Mouse (Mus musculus) forebrain, embryonic 15.5 days (tissue): ENCODE measurements around the gene St8sia1. TPM values are rescaled to one million over a fixed set of nuclear protein-coding genes. Genes with fewer than 3 reads are reported as not detected.

Source experiments
- ATAC-seq: fragments of 200-750 bp; cut with Nextera tagmentation; replicated peaks from 2 replicates; pipeline ENCODE4 v1.8.0; 2017; ENCODE audit warnings: mild to moderate bottlenecking, moderate TSS enrichment, moderate library complexity
- H3K27ac ChIP-seq: fragments of 300-500 bp; sonication (generic); replicated peaks from 2 replicates; pipeline ENCODE4 v1.5.1; 2015; ENCODE audit warnings: mild to moderate bottlenecking, inconsistent platforms
- H3K27me3 ChIP-seq: fragments of 300-500 bp; sonication (generic); 2 replicates; pipeline ENCODE4 v1.6.1; 2015; ENCODE audit warnings: inconsistent platforms
- H3K36me3 ChIP-seq: fragments of 300-500 bp; sonication (generic); 2 replicates; pipeline ENCODE4 v1.6.1; 2015; ENCODE audit warnings: mild to moderate bottlenecking, inconsistent platforms
- H3K4me1 ChIP-seq: fragments of 300-500 bp; sonication (generic); 2 replicates; pipeline ENCODE4 v1.6.1; 2015; ENCODE audit warnings: inconsistent platforms
- H3K4me2 ChIP-seq: fragments of 300-500 bp; sonication (generic); replicated peaks from 2 replicates; pipeline ENCODE4 v1.6.1; 2015; ENCODE audit warnings: mild to moderate bottlenecking, inconsistent platforms
- H3K4me3 ChIP-seq: fragments of 300-500 bp; sonication (generic); 2 replicates; pipeline ENCODE4 v1.5.1; 2015; ENCODE audit warnings: mild to moderate bottlenecking, inconsistent platforms
- H3K9ac ChIP-seq: fragments of 300-500 bp; sonication (generic); replicated peaks from 2 replicates; pipeline ENCODE4 v1.6.1; 2015; ENCODE audit warnings: mild to moderate bottlenecking, inconsistent platforms
- H3K9me3 ChIP-seq: fragments of 300-500 bp; sonication (generic); 2 replicates; pipeline ENCODE4 v1.6.1; 2016; ENCODE audit warnings: inconsistent platforms
- WGBS: fragments of 180-500 bp; shearing (Covaris S2); methylation state at CpG from one replicate; pipeline ENCODE4 v1.1.7; 2015; ENCODE audit warnings: mixed read lengths; 5-methylcytosine and 5-hydroxymethylcytosine counted together
- polyA plus RNA-seq: library from polyadenylated mRNA; unstranded; fragments of >200 nt; fragmentation: Nextera tagmentation; extraction: Ambion mirVana; gene quantifications from 2 replicates; pipeline ENCODE4 v1.2.1, GENCODE M21; 2015

Gene St8sia1
- polyA plus RNA-seq, 1 experiment from 2014 or later, result 6.9 TPM

- Histone ChIP-seq H3K9me3 (no peaks in the 10 kb centered on the region), H3K27me3 (no peaks in the 10 kb centered on the region), H3K27ac (no peak overlapping the region), H3K4me1 (peaks cover 20% of the 10 kb centered on the region), H3K4me3 (no peak overlapping the region), H3K9ac (no peak overlapping the region), H3K36me3 (0 out of 2 replicates have a peak, but pooled peaks cover 5% of the 10 kb centered on the region), H3K4me2 (no peak overlapping the region)
- whole genome bisulfite sequencing, result 91% methylated on average over 6 of the region's 6 CpGs
- ATAC-seq, result no peak
These were observed 99.1 kb downstream of the St8sia1 start for GRCm38 (mm10) chr6:142865199-142865598.

GRCm38 (mm10) chr6:142863881-142864280, 100.4 kb downstream of the St8sia1 start:
- H3K9ac ChIP-seq, result no peak overlapping the region
- no peak overlapping the region for H3K4me2 ChIP-seq
- no peaks in the 10 kb centered on the region for H3K27me3 ChIP-seq
- H3K9me3 ChIP-seq, result no peaks in the 10 kb centered on the region
- no peak overlapping the region for H3K27ac ChIP-seq
- H3K4me1 ChIP-seq, result peaks cover 20% of the 10 kb centered on the region
- no peak overlapping the region for H3K4me3 ChIP-seq
- no peak for ATAC-seq
- 96% methylated on average over 4 of the region's 4 CpGs for WGBS
- 0 out of 2 replicates have a peak, but pooled peaks cover 5% of the 10 kb centered on the region for H3K36me3 ChIP-seq

GRCm38 (mm10) chr6:142862265-142862664, 102.0 kb downstream of the St8sia1 start:
- WGBS, result 95% methylated on average over 3 of the region's 3 CpGs
- no peaks in the 10 kb centered on the region for H3K9me3 ChIP-seq
- no peak overlapping the region for H3K4me3 ChIP-seq
- no peak overlapping the region for H3K9ac ChIP-seq
- no peak for ATAC-seq
- H3K4me2 ChIP-seq, result no peak overlapping the region
- H3K36me3 ChIP-seq, result 0 out of 2 replicates have a peak, but pooled peaks cover 5% of the 10 kb centered on the region
- H3K27ac ChIP-seq, result no peak overlapping the region
- H3K27me3 ChIP-seq, result no peaks in the 10 kb centered on the region
- H3K4me1 ChIP-seq, result peaks cover 11% of the 10 kb centered on the region

GRCm38 (mm10) chr6:142860396-142860795, 103.9 kb downstream of the St8sia1 start:
- no peak overlapping the region for H3K9ac ChIP-seq
- no peak overlapping the region for H3K4me3 ChIP-seq
- ATAC-seq, result no peak
- no peak overlapping the region for H3K27ac ChIP-seq
- H3K4me1 ChIP-seq, result 0 out of 2 replicates have a peak, but pooled peaks cover 4% of the 10 kb centered on the region
- H3K4me2 ChIP-seq, result no peak overlapping the region
- 0 out of 2 replicates have a peak, but pooled peaks cover 5% of the 10 kb centered on the region for H3K36me3 ChIP-seq
- H3K9me3 ChIP-seq, result no peaks in the 10 kb centered on the region
- H3K27me3 ChIP-seq, result no peaks in the 10 kb centered on the region
- WGBS, result 93% methylated on average over 1 of the region's 1 CpGs

GRCm38 (mm10) chr6:142859946-142860345, 104.3 kb downstream of the St8sia1 start:
- Histone ChIP-seq H3K4me1 (0 out of 2 replicates have a peak, but pooled peaks cover 4% of the 10 kb centered on the region), H3K4me2 (no peak overlapping the region), H3K9ac (no peak overlapping the region), H3K36me3 (0 out of 2 replicates have a peak, but pooled peaks cover 5% of the 10 kb centered on the region), H3K9me3 (no peaks in the 10 kb centered on the region), H3K4me3 (no peak overlapping the region), H3K27ac (no peak overlapping the region), H3K27me3 (no peaks in the 10 kb centered on the region)
- no peak for ATAC-seq
- 89% methylated on average over 4 of the region's 4 CpGs for WGBS

GRCm38 (mm10) chr6:142858937-142859336, 105.3 kb downstream of the St8sia1 start:
- no peaks in the 10 kb centered on the region for H3K27me3 ChIP-seq
- H3K9me3 ChIP-seq, result no peaks in the 10 kb centered on the region
- H3K9ac ChIP-seq, result no peak overlapping the region
- H3K36me3 ChIP-seq, result 0 out of 2 replicates have a peak, but pooled peaks cover 5% of the 10 kb centered on the region
- no peak for ATAC-seq
- no peak overlapping the region for H3K4me2 ChIP-seq
- WGBS, result 94% methylated on average over 2 of the region's 2 CpGs
- 0 out of 2 replicates have a peak, but pooled peaks cover 4% of the 10 kb centered on the region for H3K4me1 ChIP-seq
- H3K4me3 ChIP-seq, result no peak overlapping the region
- H3K27ac ChIP-seq, result no peak overlapping the region

- Histone ChIP-seq H3K9ac (no peak overlapping the region), H3K4me1 (0 out of 2 replicates have a peak, but pooled peaks cover 4% of the 10 kb centered on the region), H3K27ac (no peak overlapping the region), H3K36me3 (no peaks in the 10 kb centered on the region), H3K4me2 (no peak overlapping the region), H3K27me3 (no peaks in the 10 kb centered on the region), H3K9me3 (no peaks in the 10 kb centered on the region), H3K4me3 (no peak overlapping the region)
- ATAC-seq, result 0 out of 2 replicates have a peak, but pooled peaks have one; percentile 26
- 63% methylated on average over 3 of the region's 3 CpGs for WGBS
These were observed 107.9 kb downstream of the St8sia1 start for GRCm38 (mm10) chr6:142856258-142856874.

GRCm38 (mm10) chr6:142855761-142856160, 108.5 kb downstream of the St8sia1 start:
- ATAC-seq, result no peak
- Histone ChIP-seq H3K4me2 (no peak overlapping the region), H3K9ac (no peak overlapping the region), H3K9me3 (no peaks in the 10 kb centered on the region), H3K27me3 (no peaks in the 10 kb centered on the region), H3K4me1 (0 out of 2 replicates have a peak, but pooled peaks cover 4% of the 10 kb centered on the region), H3K36me3 (no peaks in the 10 kb centered on the region), H3K4me3 (no peak overlapping the region), H3K27ac (no peak overlapping the region)
- WGBS, result 89% methylated on average over 5 of the region's 5 CpGs

GRCm38 (mm10) chr6:142852419-142853377, 111.6 kb downstream of the St8sia1 start:
- H3K36me3 ChIP-seq, result no peaks in the 10 kb centered on the region
- no peak overlapping the region for H3K4me3 ChIP-seq
- WGBS, result 76% methylated on average over 6 of the region's 6 CpGs
- H3K9ac ChIP-seq, result no peak overlapping the region
- no peak overlapping the region for H3K4me2 ChIP-seq
- H3K4me1 ChIP-seq, result 0 out of 2 replicates have a peak, but pooled peaks cover 4% of the 10 kb centered on the region
- no peak overlapping the region for H3K27ac ChIP-seq
- H3K27me3 ChIP-seq, result no peaks in the 10 kb centered on the region
- H3K9me3 ChIP-seq, result no peaks in the 10 kb centered on the region
- ATAC-seq, result no peak

- Histone ChIP-seq H3K36me3 (no peaks in the 10 kb centered on the region), H3K9ac (no peak overlapping the region), H3K4me1 (no peaks in the 10 kb centered on the region), H3K4me3 (no peak overlapping the region), H3K4me2 (no peak overlapping the region), H3K27ac (no peak overlapping the region), H3K9me3 (no peaks in the 10 kb centered on the region), H3K27me3 (no peaks in the 10 kb centered on the region)
- no peak for ATAC-seq
- 64% methylated on average over 8 of the region's 8 CpGs for WGBS
These were observed 113.8 kb downstream of the St8sia1 start for GRCm38 (mm10) chr6:142850436-142850835.

GRCm38 (mm10) chr6:142849326-142849725, 114.9 kb downstream of the St8sia1 start:
- H3K36me3 ChIP-seq, result no peaks in the 10 kb centered on the region
- no peak overlapping the region for H3K4me2 ChIP-seq
- H3K27me3 ChIP-seq, result no peaks in the 10 kb centered on the region
- no peak overlapping the region for H3K9ac ChIP-seq
- H3K9me3 ChIP-seq, result no peaks in the 10 kb centered on the region
- no peak for ATAC-seq
- H3K27ac ChIP-seq, result no peak overlapping the region
- H3K4me1 ChIP-seq, result no peaks in the 10 kb centered on the region
- 75% methylated on average over 5 of the region's 5 CpGs for WGBS
- H3K4me3 ChIP-seq, result no peak overlapping the region
